Mouse (Mus musculus) layer of hippocampus, adult 11-12 months (tissue): Measurements from ENCODE around the gene Tomm7.
A peak's percentile ranks its signal among the peaks of the same experiment; 100 is the strongest.
"Not testable (repeated sequence)": the region's sequence is repeated elsewhere in the genome, so short reads cannot be mapped to it uniquely, and the experiment has no call there.

ENCODE experiments used
- DNase-seq: peaks from one replicate; pipeline ENCODE4 v3.0.0; 2022; ENCODE audit warnings: low spot score

The Tomm7 gene

GRCm38 (mm10) chr5:23851160-23851555, 7.2 kb upstream of the Tomm7 start:
- DNase-seq, result not testable (repeated sequence)

GRCm38 (mm10) chr5:23850345-23851159, 6.6 kb upstream of the Tomm7 start:
- peak; percentile 92 for DNase-seq

- no peak for DNase-seq
Observed at GRCm38 (mm10) chr5:23845141-23845540, 1.2 kb upstream of the Tomm7 start.

- peak; percentile 51 for DNase-seq
Observed at GRCm38 (mm10) chr5:23844531-23844841, 525 bp upstream of the Tomm7 start.

GRCm38 (mm10) chr5:23838158-23838557, 5.8 kb downstream of the Tomm7 start:
- no peak for DNase-seq

GRCm38 (mm10) chr5:23835691-23836090, 8.3 kb downstream of the Tomm7 start:
- DNase-seq, result not testable (repeated sequence)

- DNase-seq, result no peak
Observed at GRCm38 (mm10) chr5:23830897-23831752, 12.8 kb downstream of the Tomm7 start.

- peak; percentile 45 for DNase-seq
Observed at GRCm38 (mm10) chr5:23826321-23827004, 17.5 kb downstream of the Tomm7 start.

GRCm38 (mm10) chr5:23824171-23824733, 19.7 kb downstream of the Tomm7 start:
- no peak for DNase-seq

GRCm38 (mm10) chr5:23822306-23822705, 21.7 kb downstream of the Tomm7 start:
- DNase-seq, result no peak

GRCm38 (mm10) chr5:23816681-23817080, 27.3 kb downstream of the Tomm7 start:
- peak; percentile 20 for DNase-seq

GRCm38 (mm10) chr5:23814841-23815240, 29.1 kb downstream of the Tomm7 start:
- DNase-seq, result no peak

- DNase-seq, result no peak
Observed at GRCm38 (mm10) chr5:23792726-23793125, 51.2 kb downstream of the Tomm7 start.

- DNase-seq, result no peak
Observed at GRCm38 (mm10) chr5:23789078-23789612, 54.8 kb downstream of the Tomm7 start.
